ENCODE assay signal across 35 mouse cellular contexts in genomic region chr12:104045713-104046112, GRCm38 (mm10). TPM values are rescaled to one million over a fixed set of nuclear protein-coding genes. Genes with fewer than 3 reads are reported as not detected.
DNase-seq lines count a peak whose midpoint lies in the region; ATAC-seq and TF ChIP-seq lines count a peak whose summit lies in the region.
"Had no signal": no experiment of that assay in that cellular context is flagged by ENCODE, and none has a peak within 500 bp of the region (broad histone marks: within the 10 kb centered on the region; RNA-seq: fewer than 3 reads in every experiment).

No protein-coding gene starts in this region.

- 0 out of 2 replicates have a peak, but pooled peaks have one; percentile 46 for ATAC-seq in cerebellum, adult (ENCODE audit: insufficient number of reproducible peaks, low FRiP score, low TSS enrichment)
- ATAC-seq in lung, embryonic 14.5 days (ENCODE audit: insufficient read depth) = peak; percentile 31; the same call in 1 of the 2 replicates
- peak; percentile 60 for ATAC-seq in Patski
- ATAC-seq: activated CD4-positive, CD25-positive, alpha-beta regulatory T cell, adult 4 months; forebrain, embryonic 14.5 days; forebrain, postnatal 0 days; hindbrain, embryonic 16.5 days had no signal

- no peak overlapping the region for H3K27ac ChIP-seq in lung, embryonic 14.5 days (ENCODE audit: low read depth)
- H3K27ac ChIP-seq: embryonic facial prominence, embryonic 12.5 days; embryonic facial prominence, embryonic 15.5 days; heart, embryonic 15.5 days; hindbrain, embryonic 10.5 days; hindbrain, embryonic 13.5 days had no signal

- WGBS in lung, embryonic 14.5 days = 56% methylated on average over 8 of the region's 8 CpGs

- CTCF ChIA-PET in Patski (lab: Charles Lee) = no interaction called here

- TF ChIP-seq CTCF in lung, embryonic 14.5 days (IDR thresholded peaks at IDR 0.05; ENCODE audit: low read depth) = no peak
- TF ChIP-seq CTCF in Patski (IDR thresholded peaks at IDR 0.05) = no peak

- no peak for DNase-seq in cerebellum, postnatal 25 days
- peak; percentile 48 for DNase-seq in lung, embryonic 14.5 days
- DNase-seq in lung, postnatal 25 days (ENCODE audit: low spot score) = no peak
- no peak for DNase-seq in Patski (ENCODE audit: low read depth, low spot score)
- DNase-seq in lung, postnatal 14 days = peak; percentile 19
- no peak for DNase-seq in gastrocnemius, postnatal 25 days
- DNase-seq in frontal cortex, postnatal 10 days (ENCODE audit: low spot score in 2 of 2) = no peak
- DNase-seq: adrenal gland, adult 8-10 months; adrenal gland, postnatal 25 days; cerebellum, adult 18-20 months; cerebellum, adult 9-10 months; cerebellum, postnatal 14 days; forebrain, postnatal 0 days; gastrocnemius, postnatal 36 days; heart, postnatal 10 days; heart, postnatal 36 days had no signal

- in situ Hi-C loops in Patski (cut with MboI; ENCODE audit: low pct_unique_long_range_greater_than_20kb) = no loop called here

- POLR2A ChIA-PET in Patski (lab: Charles Lee) = no interaction called here

- H3K4me3 ChIP-seq in lung, embryonic 14.5 days (ENCODE audit: low read depth, low read length) = no peak overlapping the region
- H3K4me3 ChIP-seq: embryonic facial prominence, embryonic 12.5 days; embryonic facial prominence, embryonic 15.5 days; heart, embryonic 12.5 days; heart, embryonic 15.5 days; hindbrain, embryonic 10.5 days; hindbrain, embryonic 13.5 days had no signal

- H3K36me3 ChIP-seq in lung, embryonic 14.5 days (ENCODE audit: insufficient read depth) = no peaks in the 10 kb centered on the region
- H3K36me3 ChIP-seq: embryonic facial prominence, embryonic 12.5 days; embryonic facial prominence, embryonic 15.5 days; G1E; heart, embryonic 12.5 days; heart, embryonic 15.5 days; hindbrain, embryonic 10.5 days; hindbrain, embryonic 13.5 days had no signal

- no peaks in the 10 kb centered on the region for H3K9me3 ChIP-seq in lung, embryonic 14.5 days (ENCODE audit: low read depth, low read length)
- H3K9me3 ChIP-seq: embryonic facial prominence, embryonic 12.5 days; embryonic facial prominence, embryonic 15.5 days; heart, embryonic 12.5 days; heart, embryonic 15.5 days; hindbrain, embryonic 10.5 days; hindbrain, embryonic 13.5 days had no signal

- no peak overlapping the region for H3K4me2 ChIP-seq in lung, embryonic 14.5 days
- H3K4me2 ChIP-seq: embryonic facial prominence, embryonic 12.5 days; embryonic facial prominence, embryonic 15.5 days; heart, embryonic 12.5 days; heart, embryonic 15.5 days; hindbrain, embryonic 13.5 days had no signal

- no peaks in the 10 kb centered on the region for H3K4me1 ChIP-seq in lung, embryonic 14.5 days (ENCODE audit: insufficient read depth)
- H3K4me1 ChIP-seq: embryonic facial prominence, embryonic 12.5 days; embryonic facial prominence, embryonic 15.5 days; heart, embryonic 12.5 days; hindbrain, embryonic 10.5 days; hindbrain, embryonic 13.5 days had no signal

- no peak overlapping the region for H3K9ac ChIP-seq in lung, embryonic 14.5 days
- H3K9ac ChIP-seq: embryonic facial prominence, embryonic 12.5 days; embryonic facial prominence, embryonic 15.5 days; forebrain, postnatal 0 days; heart, embryonic 12.5 days; heart, embryonic 15.5 days; hindbrain, embryonic 13.5 days had no signal

- no peaks in the 10 kb centered on the region for H3K27me3 ChIP-seq in lung, embryonic 14.5 days (ENCODE audit: insufficient read depth, low read length)
- no peaks in the 10 kb centered on the region for H3K27me3 ChIP-seq in Patski
- H3K27me3 ChIP-seq: embryonic facial prominence, embryonic 12.5 days; embryonic facial prominence, embryonic 15.5 days; heart, embryonic 12.5 days; heart, embryonic 15.5 days; hindbrain, embryonic 13.5 days had no signal

RNA-seq across cellular contexts. Expression of gene Serpina12, which starts 1.5 kb away (rescaled TPM):
- polyA plus RNA-seq in lung, embryonic 14.5 days (2014; fragmentation: Nextera tagmentation; extraction: Ambion mirVana) = not detected in 2 replicates
- polyA plus RNA-seq in Patski (2021) = not detected
- total RNA-seq in gastrocnemius, postnatal 25 days (2021) = not detected
- total RNA-seq: CH12.LX; forebrain, postnatal 0 days; gastrocnemius, postnatal 36 days; granulocyte monocyte progenitor cell, adult 5-6 weeks; heart, adult 8-10 months; heart, postnatal 10 days; heart, postnatal 36 days had no signal
- polyA plus RNA-seq: activated CD4-positive, CD25-positive, alpha-beta regulatory T cell, adult 4 months; brain, embryonic 14.5 days; embryonic facial prominence, embryonic 12.5 days; forebrain, embryonic 11.5 days; forebrain, embryonic 14.5 days; forebrain, postnatal 0 days; frontal cortex, adult 2 months; G1E; heart, embryonic 12.5 days; heart, embryonic 15.5 days; hindbrain, embryonic 10.5 days; hindbrain, embryonic 13.5 days; hindbrain, embryonic 16.5 days had no signal

RNA-seq across cellular contexts. Expression of gene Serpina9, which starts 32.2 kb away (rescaled TPM):
- not detected in 2 replicates for polyA plus RNA-seq in lung, embryonic 14.5 days (2014; fragmentation: Nextera tagmentation; extraction: Ambion mirVana)
- polyA plus RNA-seq in Patski (2021) = 0.08 TPM
- not detected for total RNA-seq in gastrocnemius, postnatal 25 days (2021)
- total RNA-seq: adrenal gland, adult 8-10 months; adrenal gland, postnatal 25 days; common myeloid progenitor, adult 5-6 weeks; gastrocnemius, adult 8-10 months; gastrocnemius, postnatal 36 days; granulocyte monocyte progenitor cell, adult 5-6 weeks; heart, postnatal 10 days; heart, postnatal 36 days had no signal
- polyA plus RNA-seq: forebrain, embryonic 11.5 days; forebrain, embryonic 14.5 days; G1E; hindbrain, embryonic 10.5 days; hindbrain, embryonic 13.5 days had no signal

RNA-seq across cellular contexts. Expression of gene Serpina5, which starts 55.2 kb away (rescaled TPM):
- polyA plus RNA-seq in lung, embryonic 14.5 days (2014; fragmentation: Nextera tagmentation; extraction: Ambion mirVana) = not detected in 2 replicates
- 0.06 TPM for polyA plus RNA-seq in Patski (2021)
- total RNA-seq in gastrocnemius, postnatal 25 days (2021) = not detected
- total RNA-seq: adrenal gland, postnatal 25 days; CH12.LX; common myeloid progenitor, adult 5-6 weeks; forebrain, postnatal 0 days; G1E; gastrocnemius, adult 8-10 months; gastrocnemius, postnatal 36 days; granulocyte monocyte progenitor cell, adult 5-6 weeks; heart, adult 8-10 months; heart, postnatal 10 days; heart, postnatal 36 days had no signal
- polyA plus RNA-seq: activated CD4-positive, CD25-positive, alpha-beta regulatory T cell, adult 4 months; brain, embryonic 14.5 days; embryonic facial prominence, embryonic 12.5 days; embryonic facial prominence, embryonic 15.5 days; forebrain, embryonic 11.5 days; forebrain, embryonic 14.5 days; forebrain, postnatal 0 days; frontal cortex, adult 2 months; G1E; heart, embryonic 12.5 days; heart, embryonic 15.5 days; hindbrain, embryonic 10.5 days; hindbrain, embryonic 13.5 days; hindbrain, embryonic 16.5 days had no signal

RNA-seq across cellular contexts. Expression of gene Serpina11, which starts 56.0 kb away (rescaled TPM):
- not detected in 2 replicates for polyA plus RNA-seq in lung, embryonic 14.5 days (2014; fragmentation: Nextera tagmentation; extraction: Ambion mirVana)
- not detected for polyA plus RNA-seq in Patski (2021)
- not detected for total RNA-seq in gastrocnemius, postnatal 25 days (2021)
- total RNA-seq: adrenal gland, adult 8-10 months; adrenal gland, postnatal 25 days; common myeloid progenitor, adult 5-6 weeks; forebrain, postnatal 0 days; G1E; gastrocnemius, adult 8-10 months; gastrocnemius, postnatal 36 days; heart, postnatal 10 days; heart, postnatal 36 days had no signal
- polyA plus RNA-seq: activated CD4-positive, CD25-positive, alpha-beta regulatory T cell, adult 4 months; brain, embryonic 14.5 days; embryonic facial prominence, embryonic 12.5 days; embryonic facial prominence, embryonic 15.5 days; forebrain, embryonic 11.5 days; forebrain, embryonic 14.5 days; forebrain, postnatal 0 days; frontal cortex, adult 2 months; G1E; heart, embryonic 12.5 days; heart, embryonic 15.5 days; hindbrain, embryonic 10.5 days; hindbrain, embryonic 13.5 days; hindbrain, embryonic 16.5 days had no signal

Comparison
In these comparisons a context has a peak if more than half of its experiments do, and no peak if none do; other contexts are left out.
1. DNase-seq: peak in lung, embryonic 14.5 days (single experiment) and lung, postnatal 14 days (single experiment); none in cerebellum, postnatal 25 days (0 of 2), lung, postnatal 25 days (single experiment), Patski (single experiment), gastrocnemius, postnatal 25 days (single experiment) and frontal cortex, postnatal 10 days (0 of 2).
2. Peak in every context shown above with its lines, with median percentiles within 50 percentile points of each other: ATAC-seq.